In genomic region chr2:155237276-155237675, GRCm38 (mm10) we compare ENCODE assay signal across 8 mouse cellular contexts. TPM values are rescaled to one million over a fixed set of nuclear protein-coding genes. Genes with fewer than 3 reads are reported as not detected.
DNase-seq lines count a peak whose midpoint lies in the region; ATAC-seq and TF ChIP-seq lines count a peak whose summit lies in the region.

No protein-coding gene starts in this region.

- peak overlapping the region; percentile 99 for H3K4me3 ChIP-seq in gastrocnemius, adult 2 months
- peak overlapping the region; percentile 90 for H3K4me3 ChIP-seq in forebrain, embryonic 10.5 days
- H3K4me3 ChIP-seq in limb, embryonic 15.5 days, result peak overlapping the region; percentile 79
- peak overlapping the region; percentile 83 for H3K4me3 ChIP-seq in stomach, embryonic 16.5 days (replicated peaks; ENCODE audit: low read length)

- H3K27me3 ChIP-seq in forebrain, embryonic 10.5 days (ENCODE audit: poor library complexity, severe bottlenecking), result no peaks in the 10 kb centered on the region
- H3K27me3 ChIP-seq in limb, embryonic 15.5 days, result no peaks in the 10 kb centered on the region
- no peaks in the 10 kb centered on the region for H3K27me3 ChIP-seq in stomach, embryonic 16.5 days (ENCODE audit: control insufficient read depth, insufficient read depth, low read length)

- no peak for DNase-seq in gastrocnemius, adult 2 months
- no peak for DNase-seq in gastrocnemius, postnatal 36 days
- DNase-seq in CD4-positive, CD25-positive, alpha-beta regulatory T cell, adult 2 months (ENCODE audit: low read depth, low spot score), result peak; percentile 40
- DNase-seq in forebrain, embryonic 10.5 days (ENCODE audit: extremely low spot score, low spot score), result no peak
- no peak for DNase-seq in cerebellum, postnatal 4 days (ENCODE audit: low spot score in 2 of 2)
- DNase-seq in gastrocnemius, postnatal 10 days, result no peak

- WGBS in forebrain, embryonic 10.5 days, result 28% methylated on average over 4 of the region's 4 CpGs
- 7% methylated on average over 4 of the region's 4 CpGs for WGBS in limb, embryonic 15.5 days
- WGBS in stomach, embryonic 16.5 days, result 10% methylated on average over 4 of the region's 4 CpGs

- H3K36me3 ChIP-seq in forebrain, embryonic 10.5 days (replicated peaks), result peaks cover 21% of the 10 kb centered on the region
- peaks cover 7% of the 10 kb centered on the region for H3K36me3 ChIP-seq in limb, embryonic 15.5 days
- no peaks in the 10 kb centered on the region for H3K36me3 ChIP-seq in stomach, embryonic 16.5 days (ENCODE audit: control insufficient read depth, insufficient read depth, low read length)

- H3K4me1 ChIP-seq in forebrain, embryonic 10.5 days, result peaks cover 27% of the 10 kb centered on the region
- peaks cover 17% of the 10 kb centered on the region for H3K4me1 ChIP-seq in limb, embryonic 15.5 days
- H3K4me1 ChIP-seq in stomach, embryonic 16.5 days (ENCODE audit: control insufficient read depth, insufficient read depth, low read length), result peaks cover 14% of the 10 kb centered on the region

- intact Hi-C loops in gastrocnemius, adult 2 months (cut with DNase I), result loop anchor here (5.0 kb wide), 1 partner anchor 150 kb away; no protein-coding TSS in a partner anchor
- intact Hi-C loops in gastrocnemius, postnatal 36 days (cut with DNase I), result loop anchor here (5.0 kb wide), 1 partner anchor 35 kb away; no protein-coding TSS in a partner anchor

- no peak for ATAC-seq in limb, embryonic 15.5 days (ENCODE audit: insufficient number of reproducible peaks, low FRiP score, low TSS enrichment, low read depth)
- no peak for ATAC-seq in stomach, embryonic 16.5 days (ENCODE audit: insufficient read depth, low FRiP score)

- peak overlapping the region; percentile 72 for H3K4me2 ChIP-seq in limb, embryonic 15.5 days
- peak overlapping the region; percentile 73 for H3K4me2 ChIP-seq in stomach, embryonic 16.5 days (ENCODE audit: low read depth, low read length)

- TF ChIP-seq CTCF in gastrocnemius, adult 2 months (IDR thresholded peaks at IDR 0.05), result no peak

- no peaks in the 10 kb centered on the region for H3K9me3 ChIP-seq in forebrain, embryonic 10.5 days
- no peaks in the 10 kb centered on the region for H3K9me3 ChIP-seq in limb, embryonic 15.5 days
- H3K9me3 ChIP-seq in stomach, embryonic 16.5 days (replicated peaks; ENCODE audit: control insufficient read depth, low read length), result no peaks in the 10 kb centered on the region

- peak overlapping the region; percentile 96 for H3K9ac ChIP-seq in limb, embryonic 15.5 days
- H3K9ac ChIP-seq in stomach, embryonic 16.5 days (ENCODE audit: low read length), result peak overlapping the region; percentile 86

- peak overlapping the region; percentile 96 for H3K27ac ChIP-seq in gastrocnemius, adult 2 months
- peak overlapping the region; percentile 98 for H3K27ac ChIP-seq in forebrain, embryonic 10.5 days
- H3K27ac ChIP-seq in limb, embryonic 15.5 days, result peak overlapping the region; percentile 94; the same call in 1 of the 2 replicates
- peak overlapping the region; percentile 82; the same call in 1 of the 2 replicates for H3K27ac ChIP-seq in stomach, embryonic 16.5 days (ENCODE audit: low read length)

RNA-seq across cellular contexts. Expression of gene Dynlrb1, which starts 0.9 kb away (rescaled TPM):
- total RNA-seq in gastrocnemius, adult 2 months (2021), result 100 to 1,000 TPM; 100 to 128 TPM
- 100 to 1,000 TPM in 1 of 2 experiments, 10 to 100 TPM in 1; 94.2 to 104 TPM for total RNA-seq in gastrocnemius, postnatal 36 days (2021)
- 383 and 398 TPM in 2 replicates for polyA plus RNA-seq in forebrain, embryonic 10.5 days (2016; fragmentation: Nextera tagmentation; extraction: Ambion mirVana)
- 443 and 453 TPM in 2 replicates for polyA plus RNA-seq in limb, embryonic 15.5 days (2015; fragmentation: Nextera tagmentation; extraction: Ambion mirVana)
- 341 and 379 TPM in 2 replicates for polyA plus RNA-seq in stomach, embryonic 16.5 days (2015; fragmentation: Nextera tagmentation; extraction: Ambion mirVana)
- total RNA-seq in gastrocnemius, postnatal 10 days (2021), result 100 to 1,000 TPM; 155 to 156 TPM

RNA-seq across cellular contexts. Expression of gene Map1lc3a, which starts 38.8 kb away (rescaled TPM):
- total RNA-seq in gastrocnemius, adult 2 months (2021), result 100 to 1,000 TPM; 267 to 277 TPM
- 100 to 1,000 TPM; 259 to 263 TPM for total RNA-seq in gastrocnemius, postnatal 36 days (2021)
- polyA plus RNA-seq in forebrain, embryonic 10.5 days (2016; fragmentation: Nextera tagmentation; extraction: Ambion mirVana), result 87.1 TPM in 2 replicates
- 205 and 220 TPM in 2 replicates for polyA plus RNA-seq in limb, embryonic 15.5 days (2015; fragmentation: Nextera tagmentation; extraction: Ambion mirVana)
- 168 and 206 TPM in 2 replicates for polyA plus RNA-seq in stomach, embryonic 16.5 days (2015; fragmentation: Nextera tagmentation; extraction: Ambion mirVana)
- total RNA-seq in gastrocnemius, postnatal 10 days (2021), result 100 to 1,000 TPM; 165 to 183 TPM
